In the genomic region with DNA sequence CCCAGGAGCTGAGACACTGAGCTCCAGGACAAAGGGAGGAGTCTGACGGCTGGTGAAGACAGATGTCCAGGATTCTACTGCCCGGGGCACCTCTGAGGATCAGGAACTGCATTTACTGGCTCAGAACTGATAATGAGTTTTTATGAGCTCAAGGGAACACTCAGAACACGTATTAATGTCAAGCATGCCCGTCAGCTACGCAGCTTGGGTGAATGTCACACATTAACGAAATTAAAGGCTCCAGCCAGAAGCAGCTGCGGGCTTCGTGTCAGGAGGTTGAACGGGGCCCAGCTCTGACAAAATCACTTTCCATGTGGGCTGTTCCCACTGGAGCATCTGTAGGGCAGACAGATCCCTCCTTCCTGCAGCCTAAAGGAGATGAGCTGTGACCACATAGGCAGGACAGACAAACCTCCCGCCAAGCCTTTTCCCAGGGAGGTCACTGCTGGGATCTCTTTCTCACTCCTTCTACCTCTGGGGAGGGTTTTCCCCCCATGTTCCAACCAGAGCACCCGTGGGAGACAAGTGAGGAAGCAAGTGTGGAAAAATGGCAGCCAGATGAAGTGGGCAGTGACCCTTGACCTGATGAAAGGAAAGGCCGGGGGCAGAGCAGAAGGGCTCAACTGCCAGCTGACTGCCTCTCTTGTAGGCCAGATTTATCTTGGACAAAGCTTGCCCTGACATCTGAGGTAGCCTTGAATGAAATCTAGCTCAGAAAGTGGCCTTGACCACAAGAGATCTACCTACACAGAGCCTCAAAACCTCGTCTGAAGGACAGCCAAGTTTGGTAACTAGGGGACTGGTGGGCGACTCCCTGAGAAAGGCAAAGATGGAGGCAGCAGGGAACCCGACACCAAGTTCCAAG, we compare ENCODE assay signal across 11 mouse cellular contexts. TPM values are rescaled to one million over a fixed set of nuclear protein-coding genes. Genes with fewer than 3 reads are reported as not detected.
A peak's percentile ranks its signal among the peaks of the same experiment; 100 is the strongest.
DNase-seq lines count a peak whose midpoint lies in the region; ATAC-seq and TF ChIP-seq lines count a peak whose summit lies in the region.
"Had no signal": no experiment of that assay in that cellular context is flagged by ENCODE, and none has a peak within 500 bp of the region (broad histone marks: within the 10 kb centered on the region; RNA-seq: fewer than 3 reads in every experiment).

No protein-coding gene starts in this region.

- POLR2A ChIA-PET in Patski (lab: Charles Lee): no interaction called here

- H3K9ac ChIP-seq in hindbrain, embryonic 14.5 days: no peak overlapping the region
- H3K9ac ChIP-seq: limb, embryonic 12.5 days; stomach, embryonic 15.5 days had no signal

- TF ChIP-seq CTCF in Patski (IDR thresholded peaks at IDR 0.05): no peak

- H3K27me3 ChIP-seq in Patski: no peaks in the 10 kb centered on the region
- no peaks in the 10 kb centered on the region for H3K27me3 ChIP-seq in hindbrain, embryonic 14.5 days (ENCODE audit: control insufficient read depth, insufficient read depth, low read length)
- H3K27me3 ChIP-seq: limb, embryonic 12.5 days; stomach, embryonic 15.5 days had no signal

- 22% methylated on average over 15 of the region's 15 CpGs for WGBS in hindbrain, embryonic 14.5 days

- in situ Hi-C loops in Patski (cut with MboI; ENCODE audit: low pct_unique_long_range_greater_than_20kb): no loop called here

- no peaks in the 10 kb centered on the region for H3K9me3 ChIP-seq in hindbrain, embryonic 14.5 days (ENCODE audit: control insufficient read depth, low read length)
- H3K9me3 ChIP-seq: limb, embryonic 12.5 days; stomach, embryonic 15.5 days had no signal

- H3K36me3 ChIP-seq in hindbrain, embryonic 14.5 days (replicated peaks; ENCODE audit: control insufficient read depth, insufficient read depth): 0 out of 2 replicates have a peak, but pooled peaks cover 3% of the 10 kb centered on the region
- H3K36me3 ChIP-seq: stomach, embryonic 15.5 days had no signal

- H3K4me1 ChIP-seq in brown adipose tissue, adult 24 weeks (ENCODE audit: control insufficient read depth, insufficient read depth, insufficient read length, low read length): peaks cover 38% of the 10 kb centered on the region
- H3K4me1 ChIP-seq in hindbrain, embryonic 14.5 days (replicated peaks; ENCODE audit: control insufficient read depth, insufficient read depth, low read length): peaks cover 50% of the 10 kb centered on the region

- ATAC-seq in Patski: peak; percentile 42
- no peak for ATAC-seq in hindbrain, embryonic 14.5 days (ENCODE audit: low FRiP score)
- ATAC-seq in inflammation-experienced regulatory T-cells, adult 6 months: no peak

- peak; percentile 80 for DNase-seq in Patski (ENCODE audit: low read depth, low spot score)
- no peak for DNase-seq in hindbrain, embryonic 14.5 days (ENCODE audit: low spot score)
- peak; percentile 39 to 65 for DNase-seq in kidney, postnatal 4 days
- DNase-seq in Muller cell, postnatal 12 days (ENCODE audit: inconsistent ontology term): no peak
- DNase-seq in frontal cortex, postnatal 14 days (ENCODE audit: low spot score in 2 of 2): no peak
- no peak for DNase-seq in layer of hippocampus, postnatal 36 days
- DNase-seq: gastrocnemius, postnatal 25 days had no signal

- no peak overlapping the region for H3K4me2 ChIP-seq in hindbrain, embryonic 14.5 days (replicated peaks)
- H3K4me2 ChIP-seq: limb, embryonic 12.5 days; stomach, embryonic 15.5 days had no signal

- H3K4me3 ChIP-seq in brown adipose tissue, adult 24 weeks (ENCODE audit: insufficient read depth, low read depth, low read length): no peak overlapping the region
- no peak overlapping the region for H3K4me3 ChIP-seq in hindbrain, embryonic 14.5 days (replicated peaks; ENCODE audit: low read length)
- H3K4me3 ChIP-seq: limb, embryonic 12.5 days; stomach, embryonic 15.5 days had no signal

- CTCF ChIA-PET in Patski (lab: Charles Lee): interaction anchor here (0.9 to 1.8 kb wide), 4 partner anchors 10 to 87 kb away, joined by 3 to 4 read pairs (median 4); no protein-coding TSS in a partner anchor

- H3K27ac ChIP-seq in brown adipose tissue, adult 24 weeks (replicated peaks; ENCODE audit: low read depth, low read length): peak overlapping the region; percentile 76
- peak overlapping the region; percentile 61 for H3K27ac ChIP-seq in hindbrain, embryonic 14.5 days
- H3K27ac ChIP-seq: limb, embryonic 12.5 days; stomach, embryonic 15.5 days had no signal

RNA-seq across cellular contexts. Expression of gene Tspan18, which starts 20.3 kb away (rescaled TPM):
- polyA plus RNA-seq in Patski (2021): 16.6 TPM
- 136 and 163 TPM in 2 replicates for polyA plus RNA-seq in brown adipose tissue, adult 24 weeks (2012; ENCODE audit: insufficient read depth, insufficient read length, missing spikeins)
- polyA plus RNA-seq in hindbrain, embryonic 14.5 days (2014; fragmentation: Nextera tagmentation; extraction: Ambion mirVana): 28.6 and 31.3 TPM in 2 replicates
- total RNA-seq in layer of hippocampus, postnatal 36 days (2021): 10 to 100 TPM; 40.8 to 43.2 TPM
- polyA plus RNA-seq in inflammation-experienced regulatory T-cells, adult 6 months (2017; shearing (Covaris generic)): not detected

Comparison
In these comparisons a context has a peak if more than half of its experiments do, and no peak if none do; other contexts are left out.
1. DNase-seq: peak in Patski (single experiment) and kidney, postnatal 4 days (2 of 2); none in hindbrain, embryonic 14.5 days (single experiment), Muller cell, postnatal 12 days (single experiment), frontal cortex, postnatal 14 days (0 of 2) and layer of hippocampus, postnatal 36 days (0 of 2).
2. RNA of gene Tspan18, which starts 20.3 kb away (polyA plus RNA-seq): 136 to 163 TPM in brown adipose tissue, adult 24 weeks, 28.6 to 31.3 TPM in hindbrain, embryonic 14.5 days and 16.6 TPM in Patski (single experiment); not detected in inflammation-experienced regulatory T-cells, adult 6 months; every median in the first group is over 10 times any median in the second.